9 mouse cellular contexts compared by ENCODE assay signal in the genomic region with DNA sequence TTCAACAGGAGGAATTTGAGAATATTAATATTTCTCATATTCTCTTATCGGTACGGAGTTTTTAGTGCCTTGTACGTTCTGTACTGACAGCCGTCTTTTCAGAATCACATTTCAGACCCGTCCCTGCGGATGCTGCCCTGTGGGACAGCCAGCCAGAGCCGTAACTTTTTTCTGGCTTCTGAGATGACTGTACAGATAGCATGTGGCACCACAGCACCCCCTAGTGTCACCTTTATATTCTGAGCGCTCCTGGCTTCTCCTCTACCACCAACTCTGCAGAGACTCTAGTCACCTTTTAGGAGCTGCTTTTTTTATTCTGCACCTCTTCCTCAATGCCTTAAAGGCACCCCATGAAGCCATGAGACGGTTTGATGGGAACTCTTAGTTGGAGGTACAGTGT. TPM values are rescaled to one million over a fixed set of nuclear protein-coding genes. Genes with fewer than 3 reads are reported as not detected.
DNase-seq lines count a peak whose midpoint lies in the region; ATAC-seq and TF ChIP-seq lines count a peak whose summit lies in the region.
"Had no signal": no experiment of that assay in that cellular context is flagged by ENCODE, and none has a peak within 500 bp of the region (broad histone marks: within the 10 kb centered on the region; RNA-seq: fewer than 3 reads in every experiment).

No protein-coding gene starts in this region.

- H3K9ac ChIP-seq in embryonic facial prominence, embryonic 14.5 days (ENCODE audit: low read depth, low read length): no peak overlapping the region
- H3K9ac ChIP-seq in liver, embryonic 16.5 days (ENCODE audit: low read depth, low read length): peak overlapping the region; percentile 26; the same call in 1 of the 2 replicates
- H3K9ac ChIP-seq in neural tube, embryonic 12.5 days: no peak overlapping the region

- H3K4me3 ChIP-seq in bone marrow macrophage, adult 2 months (ENCODE audit: insufficient read depth, low read length): no peak overlapping the region
- H3K4me3 ChIP-seq in embryonic facial prominence, embryonic 14.5 days (ENCODE audit: low read depth, low read length): peak overlapping the region; percentile 14; the same call in 1 of the 2 replicates
- H3K4me3 ChIP-seq in liver, embryonic 16.5 days (ENCODE audit: low read depth, low read length): peak overlapping the region; percentile 23; the same call in 1 of the 2 replicates
- no peak overlapping the region for H3K4me3 ChIP-seq in neural tube, embryonic 12.5 days

- 8% methylated on average over 9 of the region's 9 CpGs for WGBS in embryonic facial prominence, embryonic 14.5 days
- WGBS in liver, embryonic 16.5 days (ENCODE audit: insufficient replicate concordance): 10% methylated on average over 9 of the region's 9 CpGs
- 21% methylated on average over 9 of the region's 9 CpGs for WGBS in neural tube, embryonic 12.5 days

- peaks cover 4% of the 10 kb centered on the region; the same call in 1 of the 2 replicates for H3K4me1 ChIP-seq in bone marrow macrophage, adult 2 months (ENCODE audit: control insufficient read depth, insufficient read depth, low read length)
- peaks cover 8% of the 10 kb centered on the region; the same call in 1 of the 2 replicates for H3K4me1 ChIP-seq in embryonic facial prominence, embryonic 14.5 days (ENCODE audit: control insufficient read depth, insufficient read depth, low read length)
- H3K4me1 ChIP-seq in liver, embryonic 16.5 days (ENCODE audit: control insufficient read depth, low read depth, low read length): peaks cover 28% of the 10 kb centered on the region
- peaks cover 8% of the 10 kb centered on the region; the same call in 1 of the 2 replicates for H3K4me1 ChIP-seq in neural tube, embryonic 12.5 days

- no peak for TF ChIP-seq POLR2A in bone marrow macrophage, adult 2 months (IDR thresholded peaks at IDR 0.05; ENCODE audit: borderline replicate concordance, low read depth, low read length)

- peak overlapping the region; percentile 5 for H3K27ac ChIP-seq in bone marrow macrophage, adult 2 months (ENCODE audit: insufficient read depth, low read depth, low read length)
- H3K27ac ChIP-seq in embryonic facial prominence, embryonic 14.5 days (replicated peaks; ENCODE audit: low read depth, low read length): peak overlapping the region; percentile 67
- H3K27ac ChIP-seq in liver, embryonic 16.5 days (ENCODE audit: low read length): peak overlapping the region; percentile 70
- no peak overlapping the region for H3K27ac ChIP-seq in neural tube, embryonic 12.5 days

- no peaks in the 10 kb centered on the region for H3K9me3 ChIP-seq in embryonic facial prominence, embryonic 14.5 days (ENCODE audit: control insufficient read depth, low read length)
- H3K9me3 ChIP-seq in liver, embryonic 16.5 days (replicated peaks; ENCODE audit: control insufficient read depth, low read length): no peaks in the 10 kb centered on the region
- no peaks in the 10 kb centered on the region for H3K9me3 ChIP-seq in neural tube, embryonic 12.5 days

- peak; percentile 62 for TF ChIP-seq CTCF in bone marrow macrophage, adult 2 months (IDR thresholded peaks at IDR 0.05; ENCODE audit: low read depth, low read length)

- ATAC-seq in embryonic facial prominence, embryonic 14.5 days (ENCODE audit: low read depth): peak; percentile 84
- peak; percentile 50 for ATAC-seq in liver, embryonic 16.5 days (ENCODE audit: low read depth)
- ATAC-seq in neural tube, embryonic 12.5 days (ENCODE audit: low FRiP score, low read depth): peak; percentile 81

- H3K27me3 ChIP-seq in embryonic facial prominence, embryonic 14.5 days (replicated peaks; ENCODE audit: control insufficient read depth, insufficient read depth, low read length): no peaks in the 10 kb centered on the region
- no peaks in the 10 kb centered on the region for H3K27me3 ChIP-seq in liver, embryonic 16.5 days (ENCODE audit: control insufficient read depth, insufficient read depth, low read depth, low read length)
- no peaks in the 10 kb centered on the region for H3K27me3 ChIP-seq in neural tube, embryonic 12.5 days (replicated peaks)

- DNase-seq in CD8-positive naive resting alpha-beta T cell, adult 2 months (ENCODE audit: low read depth in 2 of 2, low spot score in 2 of 2): peak; percentile 49 to 69
- DNase-seq in embryonic facial prominence, embryonic 14.5 days (ENCODE audit: low spot score): peak; percentile 91
- peak; percentile 68 to 78 for DNase-seq in heart, adult 9 months (ENCODE audit: low spot score in 2 of 2)
- DNase-seq in kidney, adult 8-10 months: peak; percentile 72 to 81
- peak; percentile 80 for DNase-seq in testis, postnatal 10 days (ENCODE audit: low spot score)

- peaks cover 10% of the 10 kb centered on the region for H3K36me3 ChIP-seq in embryonic facial prominence, embryonic 14.5 days (ENCODE audit: control insufficient read depth, insufficient read depth, low read length)
- peaks cover 4% of the 10 kb centered on the region for H3K36me3 ChIP-seq in liver, embryonic 16.5 days (ENCODE audit: control insufficient read depth, insufficient read depth)
- H3K36me3 ChIP-seq in neural tube, embryonic 12.5 days: peaks cover 40% of the 10 kb centered on the region

- H3K4me2 ChIP-seq in embryonic facial prominence, embryonic 14.5 days (ENCODE audit: low read depth, low read length): peak overlapping the region; percentile 50
- H3K4me2 ChIP-seq in liver, embryonic 16.5 days (ENCODE audit: low read depth, low read length): peak overlapping the region; percentile 56
- peak overlapping the region; percentile 33 for H3K4me2 ChIP-seq in neural tube, embryonic 12.5 days (replicated peaks)

RNA-seq across cellular contexts. Expression of a gene that starts 47.7 kb away (rescaled TPM):
- polyA plus RNA-seq in bone marrow macrophage, adult 2 months (2012; ENCODE audit: insufficient read depth, insufficient read length, missing spikeins): not detected in 2 replicates
- not detected in 2 replicates for polyA plus RNA-seq in embryonic facial prominence, embryonic 14.5 days (2014; fragmentation: Nextera tagmentation; extraction: Ambion mirVana)
- polyA plus RNA-seq in liver, embryonic 16.5 days (2015; fragmentation: Nextera tagmentation; extraction: Ambion mirVana): not detected in 2 replicates
- polyA plus RNA-seq in neural tube, embryonic 12.5 days (2016; fragmentation: Nextera tagmentation; extraction: Ambion mirVana): not detected in 2 replicates
- polyA plus RNA-seq: gonadal fat pad, adult 2 months had no signal

Comparison
In these comparisons a context has a peak if more than half of its experiments do, and no peak if none do; other contexts are left out.
1. H3K4me3 ChIP-seq: peak in embryonic facial prominence, embryonic 14.5 days (single experiment) and liver, embryonic 16.5 days (single experiment); none in bone marrow macrophage, adult 2 months (single experiment) and neural tube, embryonic 12.5 days (single experiment).
2. Peak in every context shown above with its lines, with median percentiles within 50 percentile points of each other: DNase-seq, ATAC-seq and H3K4me2 ChIP-seq.